Mouse (Mus musculus): ENCODE measurements around the gene Smtnl1.

Gene Smtnl1

GRCm38 (mm10) chr2:84790418-84790817, 32.0 kb downstream of the Smtnl1 start:
- DNase-seq, result no peak

GRCm38 (mm10) chr2:84788316-84788715, 34.1 kb downstream of the Smtnl1 start:
- DNase-seq, result no peak

- DNase-seq, result no peak
These were observed 38.4 kb downstream of the Smtnl1 start for GRCm38 (mm10) chr2:84783840-84784566.

GRCm38 (mm10) chr2:84783315-84783714, 39.1 kb downstream of the Smtnl1 start:
- no peak for DNase-seq

GRCm38 (mm10) chr2:84779210-84779609, 43.2 kb downstream of the Smtnl1 start:
- peak; percentile 23 to 42 for DNase-seq

GRCm38 (mm10) chr2:84777706-84778105, 44.7 kb downstream of the Smtnl1 start:
- DNase-seq, result no peak

GRCm38 (mm10) chr2:84775665-84776064, 46.8 kb downstream of the Smtnl1 start:
- DNase-seq, result no peak

GRCm38 (mm10) chr2:84775241-84775640, 47.2 kb downstream of the Smtnl1 start, which contains the start of gene Serping1:
Gene Serping1, minus strand, starts transcription at chr2:84775444.
- no peak for DNase-seq

GRCm38 (mm10) chr2:84774751-84775150, 47.7 kb downstream of the Smtnl1 start:
- no peak for DNase-seq

- DNase-seq, result no peak
These were observed 49.3 kb downstream of the Smtnl1 start for GRCm38 (mm10) chr2:84773195-84773594.

GRCm38 (mm10) chr2:84772454-84772853, 50.0 kb downstream of the Smtnl1 start:
- DNase-seq, result no peak

GRCm38 (mm10) chr2:84770501-84770900, 52.0 kb downstream of the Smtnl1 start:
- no peak for DNase-seq

GRCm38 (mm10) chr2:84762818-84763217, 59.6 kb downstream of the Smtnl1 start:
- DNase-seq, result no peak

GRCm38 (mm10) chr2:84762295-84762694, 60.2 kb downstream of the Smtnl1 start:
- no peak for DNase-seq

- no peak for DNase-seq
These were observed 60.6 kb downstream of the Smtnl1 start for GRCm38 (mm10) chr2:84761840-84762239.

GRCm38 (mm10) chr2:84761309-84761708, 61.1 kb downstream of the Smtnl1 start:
- no peak for DNase-seq

All from B cell, adult 2 months (primary cell).